Mouse (Mus musculus): Measurements from ENCODE around the gene Nf2.

Gene Nf2

GRCm38 (mm10) chr11:4746733-4747132, 102.6 kb downstream of the Nf2 start, which contains the start of gene Cabp7:
TSS of gene Cabp7 (minus strand) at chr11:4746778.
- no peak for DNase-seq (ENCODE audit: low spot score)

- DNase-seq (ENCODE audit: low spot score), result no peak
Measured at GRCm38 (mm10) chr11:4745969-4746368, 103.4 kb downstream of the Nf2 start.

- no peak for DNase-seq (ENCODE audit: low spot score)
Measured at GRCm38 (mm10) chr11:4744691-4745090, 104.6 kb downstream of the Nf2 start.

GRCm38 (mm10) chr11:4740785-4741184, 108.6 kb downstream of the Nf2 start:
- DNase-seq (ENCODE audit: low spot score), result no peak

- DNase-seq (ENCODE audit: low spot score), result no peak
Measured at GRCm38 (mm10) chr11:4738719-4739118, 110.6 kb downstream of the Nf2 start.

GRCm38 (mm10) chr11:4737682-4738081, 111.7 kb downstream of the Nf2 start:
- no peak for DNase-seq (ENCODE audit: low spot score)

GRCm38 (mm10) chr11:4736355-4736754, 113.0 kb downstream of the Nf2 start:
- DNase-seq (ENCODE audit: low spot score), result no peak

- DNase-seq (ENCODE audit: low spot score), result no peak
Measured at GRCm38 (mm10) chr11:4734179-4734578, 115.2 kb downstream of the Nf2 start.

- no peak for DNase-seq (ENCODE audit: low spot score)
Measured at GRCm38 (mm10) chr11:4731781-4732180, 117.6 kb downstream of the Nf2 start.

- DNase-seq (ENCODE audit: low spot score), result no peak
Measured at GRCm38 (mm10) chr11:4730913-4731312, 118.4 kb downstream of the Nf2 start.

- no peak for DNase-seq (ENCODE audit: low spot score)
Measured at GRCm38 (mm10) chr11:4730096-4730495, 119.2 kb downstream of the Nf2 start.

- peak; percentile 18 for DNase-seq (ENCODE audit: low spot score)
Measured at GRCm38 (mm10) chr11:4729603-4730002, 119.7 kb downstream of the Nf2 start.

- no peak for DNase-seq (ENCODE audit: low spot score)
Measured at GRCm38 (mm10) chr11:4721728-4722127, 127.6 kb downstream of the Nf2 start.

- no peak for DNase-seq (ENCODE audit: low spot score)
Measured at GRCm38 (mm10) chr11:4720900-4721580, 128.3 kb downstream of the Nf2 start.

GRCm38 (mm10) chr11:4720393-4720792, 128.9 kb downstream of the Nf2 start:
- no peak for DNase-seq (ENCODE audit: low spot score)

GRCm38 (mm10) chr11:4719961-4720360, 129.4 kb downstream of the Nf2 start:
- DNase-seq (ENCODE audit: low spot score), result no peak

GRCm38 (mm10) chr11:4718548-4718947, 130.8 kb downstream of the Nf2 start:
- no peak for DNase-seq (ENCODE audit: low spot score)

- no peak for DNase-seq (ENCODE audit: low spot score)
Measured at GRCm38 (mm10) chr11:4716530-4717236, 132.7 kb downstream of the Nf2 start.
